Mouse (Mus musculus): ENCODE results near the gene Srebf1. TPM values are rescaled to one million over a fixed set of nuclear protein-coding genes. Genes with fewer than 3 reads are reported as not detected.

Gene Srebf1
- polyA plus RNA-seq, 1 experiment from 2014 or later, result 81.5 TPM

DNA sequence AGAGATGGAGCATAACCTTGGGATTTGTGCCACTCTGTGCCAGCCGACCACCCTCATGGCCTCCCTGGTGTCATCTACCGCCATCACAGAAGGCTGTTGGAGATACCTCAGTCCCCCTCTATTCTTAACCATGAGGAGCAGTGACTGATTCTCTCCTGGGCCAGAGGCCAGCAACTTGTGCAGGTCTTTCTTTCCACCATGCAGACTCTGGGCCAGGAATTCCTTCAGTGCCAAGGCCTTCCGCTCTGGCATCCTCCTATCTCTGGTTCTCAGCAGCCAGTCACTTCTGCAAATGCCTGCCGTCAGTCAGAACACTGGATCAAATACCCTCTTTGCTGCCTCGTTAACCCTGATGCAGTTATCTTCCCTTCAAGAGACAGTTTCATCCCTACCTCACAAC lies 31.9 kb upstream of the Srebf1 start:
- no peak for ATAC-seq (ENCODE audit: insufficient read depth, low FRiP score, low read depth)
- Histone ChIP-seq H3K27me3 (replicated peaks) (no peaks in the 10 kb centered on the region), H3K9me3 (no peaks in the 10 kb centered on the region), H3K27ac (no peak overlapping the region), H3K36me3 (no peaks in the 10 kb centered on the region), H3K9ac (no peak overlapping the region), H3K4me1 (no peaks in the 10 kb centered on the region; the same call in 1 of the 2 replicates), H3K4me3 (replicated peaks) (no peak overlapping the region), H3K4me2 (no peak overlapping the region)
- WGBS, result 83% methylated on average over 5 of the region's 5 CpGs

DNA sequence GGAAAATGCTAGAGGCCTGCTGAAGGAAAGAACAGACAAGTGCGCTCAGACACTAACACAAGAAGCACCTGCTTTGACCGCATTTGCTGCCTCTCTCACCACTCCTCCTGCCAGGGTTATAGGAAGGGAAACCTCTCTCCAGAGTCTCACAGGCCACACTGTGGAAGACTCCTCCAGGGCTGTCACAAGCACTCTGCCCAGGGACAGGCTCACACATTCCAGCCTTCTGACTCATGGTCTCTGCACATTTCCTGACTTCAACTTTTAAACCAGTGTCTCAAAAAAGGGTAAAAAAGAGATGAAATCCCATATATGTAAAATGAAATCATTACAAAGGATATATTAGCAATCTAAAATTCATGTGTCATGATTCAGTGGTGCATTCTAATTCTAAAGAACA lies 31.2 kb upstream of the Srebf1 start:
- Histone ChIP-seq H3K9me3 (no peaks in the 10 kb centered on the region), H3K4me2 (no peak overlapping the region), H3K27ac (no peak overlapping the region), H3K4me1 (no peaks in the 10 kb centered on the region; the same call in 1 of the 2 replicates), H3K4me3 (replicated peaks) (no peak overlapping the region), H3K27me3 (replicated peaks) (no peaks in the 10 kb centered on the region), H3K9ac (no peak overlapping the region), H3K36me3 (no peaks in the 10 kb centered on the region)
- WGBS, result 90% methylated on average over 2 of the region's 2 CpGs
- no peak for ATAC-seq (ENCODE audit: insufficient read depth, low FRiP score, low read depth)

DNA sequence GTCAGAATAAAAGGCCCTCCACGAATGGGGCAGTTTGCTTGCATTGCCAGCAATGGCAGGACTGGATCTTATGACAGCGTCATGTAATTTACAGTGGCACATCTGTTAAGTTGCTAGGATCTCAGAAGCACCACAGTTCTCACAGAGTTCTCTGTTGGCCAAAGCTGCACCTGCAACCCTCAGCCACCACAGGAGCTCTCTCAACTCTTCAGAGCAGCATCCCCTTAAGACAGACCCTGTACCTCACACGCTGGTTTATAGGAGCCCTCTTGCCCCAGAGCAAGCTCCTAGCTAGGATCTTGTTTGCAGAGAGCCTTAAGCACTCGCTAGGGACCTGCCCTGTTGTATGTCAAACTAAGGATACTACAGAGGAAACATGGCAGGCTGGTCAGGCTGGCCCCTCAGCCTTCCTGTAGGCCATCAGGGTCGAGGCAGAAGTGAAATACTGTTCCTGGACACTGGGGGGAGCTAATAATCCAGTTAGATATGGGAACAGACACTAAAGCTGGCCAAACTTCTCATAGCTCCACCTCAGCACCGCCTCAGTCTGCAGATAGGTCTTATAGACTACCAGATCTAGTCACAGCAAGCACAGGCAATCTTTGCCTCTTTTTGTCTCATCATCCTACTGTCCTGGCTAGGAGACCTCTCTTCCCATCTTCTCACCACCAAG lies 28.7 kb upstream of the Srebf1 start:
- Histone ChIP-seq H3K9me3 (no peaks in the 10 kb centered on the region), H3K27ac (no peak overlapping the region), H3K4me3 (replicated peaks) (no peak overlapping the region), H3K4me1 (no peaks in the 10 kb centered on the region; the same call in 1 of the 2 replicates), H3K4me2 (no peak overlapping the region), H3K36me3 (no peaks in the 10 kb centered on the region), H3K9ac (no peak overlapping the region), H3K27me3 (replicated peaks) (no peaks in the 10 kb centered on the region)
- no peak for ATAC-seq (ENCODE audit: insufficient read depth, low FRiP score, low read depth)
- WGBS, result 51% methylated on average over 6 of the region's 6 CpGs

DNA sequence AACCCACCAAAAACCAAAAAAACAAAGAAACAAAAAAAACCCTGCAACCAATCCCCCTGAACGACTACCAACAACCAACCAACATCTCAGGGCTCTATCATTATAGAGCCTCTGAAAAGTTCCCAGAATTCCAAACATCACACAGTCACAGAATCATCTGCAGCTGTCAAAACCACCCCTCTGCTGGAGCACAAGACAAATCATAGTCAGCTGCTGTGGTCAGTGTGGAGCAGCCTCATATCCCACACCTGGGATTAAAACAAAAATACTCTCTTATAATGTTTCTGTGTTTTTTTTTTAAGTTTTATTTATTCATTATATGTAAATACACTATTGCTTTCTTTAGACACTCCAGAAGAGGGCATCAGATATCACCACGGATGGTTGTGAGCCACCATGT lies 27.5 kb upstream of the Srebf1 start:
- WGBS, result 80% methylated on average over 2 of the region's 2 CpGs
- H3K9me3 ChIP-seq, result no peaks in the 10 kb centered on the region
- H3K27me3 ChIP-seq (replicated peaks), result no peaks in the 10 kb centered on the region
- ATAC-seq (ENCODE audit: insufficient read depth, low FRiP score, low read depth), result no peak
- no peaks in the 10 kb centered on the region for H3K36me3 ChIP-seq
- H3K4me2 ChIP-seq, result no peak overlapping the region
- no peak overlapping the region for H3K9ac ChIP-seq
- no peak overlapping the region for H3K27ac ChIP-seq
- H3K4me3 ChIP-seq (replicated peaks), result no peak overlapping the region
- H3K4me1 ChIP-seq, result no peaks in the 10 kb centered on the region; the same call in 1 of the 2 replicates

DNA sequence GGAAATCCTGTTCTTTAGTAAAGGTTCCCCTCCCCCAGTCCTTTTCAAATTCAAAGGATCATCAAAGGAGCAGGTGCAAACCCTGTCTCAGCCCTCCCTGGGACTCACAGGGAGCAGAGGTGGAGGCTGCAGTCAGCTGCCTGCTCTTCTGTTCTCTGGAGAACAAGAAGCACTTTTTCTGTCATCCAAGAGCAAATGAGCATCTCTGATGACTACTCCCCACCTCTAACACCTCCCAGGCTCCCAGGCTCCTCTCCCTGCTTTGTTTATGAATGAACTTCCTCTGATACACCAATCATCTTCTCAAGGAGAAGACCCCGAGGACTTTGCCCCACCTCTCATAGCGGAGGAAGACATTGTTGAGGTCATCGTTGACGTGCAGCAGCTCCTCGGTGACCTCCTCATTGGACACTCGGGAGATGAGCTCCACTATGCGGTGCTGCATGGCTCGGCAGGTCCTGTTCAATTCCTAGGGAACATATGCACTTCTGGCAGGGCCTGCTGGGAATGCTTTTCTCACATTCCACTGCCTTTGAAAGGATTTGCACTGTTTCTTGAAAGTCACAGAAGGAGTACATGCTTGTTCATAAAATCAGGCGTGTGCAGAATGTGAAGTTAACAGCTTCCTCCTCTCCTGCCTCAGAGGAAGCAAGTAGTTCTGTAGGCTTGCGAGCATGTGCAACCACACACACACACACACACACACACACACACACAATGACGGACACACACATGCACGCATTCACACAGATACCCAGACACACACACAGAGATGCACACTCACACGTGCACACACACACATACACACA lies 26.4 kb upstream of the Srebf1 start:
- 37% methylated on average over 13 of the region's 13 CpGs for WGBS
- H3K4me2 ChIP-seq, result no peak overlapping the region
- H3K4me3 ChIP-seq (replicated peaks), result no peak overlapping the region
- H3K4me1 ChIP-seq, result no peaks in the 10 kb centered on the region; the same call in 1 of the 2 replicates
- H3K9me3 ChIP-seq, result no peaks in the 10 kb centered on the region
- H3K9ac ChIP-seq, result no peak overlapping the region
- 0 out of 2 replicates have a peak overlapping the region, but pooled peaks have one; percentile 26 for H3K27ac ChIP-seq
- no peaks in the 10 kb centered on the region for H3K36me3 ChIP-seq
- no peak for ATAC-seq (ENCODE audit: insufficient read depth, low FRiP score, low read depth)
- H3K27me3 ChIP-seq (replicated peaks), result no peaks in the 10 kb centered on the region

DNA sequence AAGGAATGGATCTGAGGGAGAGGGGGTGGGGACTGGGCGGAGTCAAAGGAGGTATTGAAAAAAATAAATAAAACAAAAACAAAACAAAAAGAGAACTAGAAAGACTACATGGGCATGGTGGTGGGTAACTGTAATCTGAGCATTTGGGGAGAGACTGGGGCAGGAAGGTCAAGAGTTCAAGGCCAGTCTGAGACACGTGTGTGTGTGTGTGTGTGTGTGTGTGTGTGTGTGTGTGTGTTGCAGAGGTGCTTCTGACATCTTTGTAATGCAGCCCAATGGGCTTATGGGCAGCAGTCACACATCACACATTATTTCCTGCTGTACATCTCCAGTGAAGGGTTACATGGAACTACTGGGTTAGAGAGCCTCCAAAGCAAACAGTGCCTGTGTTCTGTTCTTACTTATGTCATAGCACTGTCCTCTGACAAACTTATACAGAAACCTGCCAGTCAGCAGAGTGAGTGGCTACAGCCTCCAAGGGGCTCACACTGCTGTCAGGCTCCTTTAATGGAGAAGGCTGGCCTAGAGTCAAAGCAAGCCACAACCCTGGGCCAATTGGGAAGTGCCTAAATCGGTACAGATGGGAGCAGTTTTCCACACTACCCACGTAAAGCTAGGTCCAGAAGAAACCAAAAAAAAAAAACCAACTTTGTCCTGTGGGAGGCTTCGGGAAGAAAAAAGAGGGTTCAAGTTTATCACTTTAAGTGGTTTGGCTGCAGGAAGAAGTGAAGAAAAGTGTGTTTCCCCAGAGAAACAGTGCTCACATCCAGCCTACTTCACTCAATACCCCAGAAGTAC lies 25.6 kb upstream of the Srebf1 start:
- ATAC-seq (ENCODE audit: insufficient read depth, low FRiP score, low read depth), result no peak
- H3K4me2 ChIP-seq, result no peak overlapping the region
- H3K4me1 ChIP-seq, result no peaks in the 10 kb centered on the region
- H3K4me3 ChIP-seq (replicated peaks), result no peak overlapping the region
- peak overlapping the region; percentile 26; the same call in 1 of the 2 replicates for H3K27ac ChIP-seq
- H3K9me3 ChIP-seq, result no peaks in the 10 kb centered on the region
- 51% methylated on average over 5 of the region's 5 CpGs for WGBS
- H3K27me3 ChIP-seq (replicated peaks), result no peaks in the 10 kb centered on the region
- no peaks in the 10 kb centered on the region for H3K36me3 ChIP-seq
- no peak overlapping the region for H3K9ac ChIP-seq

GRCm38 (mm10) chr11:60246077-60246476 lies 23.7 kb upstream of the Srebf1 start:
- ATAC-seq (ENCODE audit: insufficient read depth, low FRiP score, low read depth), result no peak
- Histone ChIP-seq H3K9ac (no peak overlapping the region), H3K27me3 (replicated peaks) (no peaks in the 10 kb centered on the region), H3K4me3 (replicated peaks) (no peak overlapping the region), H3K4me1 (no peaks in the 10 kb centered on the region), H3K36me3 (0 out of 2 replicates have a peak, but pooled peaks cover 4% of the 10 kb centered on the region), H3K9me3 (no peaks in the 10 kb centered on the region), H3K4me2 (no peak overlapping the region), H3K27ac (no peak overlapping the region)

DNA sequence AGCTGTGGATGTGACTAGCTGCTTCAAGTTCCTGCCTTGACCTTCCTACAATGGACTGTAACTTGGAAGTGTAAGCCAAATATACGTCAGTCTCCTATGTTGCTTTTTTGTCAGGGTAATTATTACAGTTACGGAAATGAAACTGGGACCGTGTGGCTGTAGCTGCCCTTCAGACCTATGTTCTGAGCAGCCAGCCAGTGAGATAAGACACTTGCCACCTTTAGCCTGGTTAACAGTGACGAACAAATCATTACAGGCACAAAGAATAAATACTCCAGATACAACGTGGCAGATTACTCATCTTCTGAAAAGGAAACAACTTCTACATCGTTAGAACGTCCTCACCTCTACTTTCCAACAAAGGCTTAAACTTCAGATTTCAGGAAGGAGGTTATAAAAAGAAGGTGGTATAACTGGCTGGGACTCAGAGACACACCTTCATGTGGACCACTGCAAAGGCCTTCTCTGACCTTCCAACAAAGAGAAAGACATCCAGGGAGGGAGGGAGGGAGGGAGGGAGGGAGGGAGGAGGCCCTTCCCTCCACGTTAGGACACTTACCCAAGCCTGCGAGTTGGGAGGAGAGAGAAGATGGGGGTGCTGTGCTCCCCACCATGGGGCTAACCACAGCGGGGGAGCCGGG lies 22.2 kb upstream of the Srebf1 start:
- ATAC-seq (ENCODE audit: insufficient read depth, low FRiP score, low read depth), result no peak
- H3K4me2 ChIP-seq, result no peak overlapping the region
- H3K4me1 ChIP-seq, result no peaks in the 10 kb centered on the region
- H3K9me3 ChIP-seq, result no peaks in the 10 kb centered on the region
- H3K9ac ChIP-seq, result no peak overlapping the region
- H3K4me3 ChIP-seq (replicated peaks), result no peak overlapping the region
- no peaks in the 10 kb centered on the region for H3K27me3 ChIP-seq (replicated peaks)
- no peak overlapping the region for H3K27ac ChIP-seq
- H3K36me3 ChIP-seq, result 0 out of 2 replicates have a peak, but pooled peaks cover 7% of the 10 kb centered on the region
- WGBS, result 66% methylated on average over 11 of the region's 11 CpGs

GRCm38 (mm10) chr11:60240509-60240908 lies 18.1 kb upstream of the Srebf1 start:
- Histone ChIP-seq H3K9me3 (no peaks in the 10 kb centered on the region), H3K27me3 (replicated peaks) (no peaks in the 10 kb centered on the region), H3K4me2 (no peak overlapping the region), H3K27ac (no peak overlapping the region), H3K4me3 (replicated peaks) (no peak overlapping the region), H3K4me1 (no peaks in the 10 kb centered on the region), H3K36me3 (0 out of 2 replicates have a peak, but pooled peaks cover 12% of the 10 kb centered on the region), H3K9ac (no peak overlapping the region)
- ATAC-seq (ENCODE audit: insufficient read depth, low FRiP score, low read depth), result no peak
- WGBS, result 79% methylated on average over 4 of the region's 4 CpGs

- H3K9me3 ChIP-seq, result no peaks in the 10 kb centered on the region
- H3K4me2 ChIP-seq, result no peak overlapping the region
- no peak overlapping the region for H3K9ac ChIP-seq
- peaks cover 6% of the 10 kb centered on the region; the same call in 1 of the 2 replicates for H3K4me1 ChIP-seq
- ATAC-seq (ENCODE audit: insufficient read depth, low FRiP score, low read depth), result no peak
- H3K27me3 ChIP-seq (replicated peaks), result no peaks in the 10 kb centered on the region
- H3K4me3 ChIP-seq (replicated peaks), result no peak overlapping the region
- H3K27ac ChIP-seq, result no peak overlapping the region
- H3K36me3 ChIP-seq, result 0 out of 2 replicates have a peak, but pooled peaks cover 8% of the 10 kb centered on the region
- WGBS, result 74% methylated on average over 5 of the region's 5 CpGs
Observed at GRCm38 (mm10) chr11:60235351-60235750, 13.0 kb upstream of the Srebf1 start.

DNA sequence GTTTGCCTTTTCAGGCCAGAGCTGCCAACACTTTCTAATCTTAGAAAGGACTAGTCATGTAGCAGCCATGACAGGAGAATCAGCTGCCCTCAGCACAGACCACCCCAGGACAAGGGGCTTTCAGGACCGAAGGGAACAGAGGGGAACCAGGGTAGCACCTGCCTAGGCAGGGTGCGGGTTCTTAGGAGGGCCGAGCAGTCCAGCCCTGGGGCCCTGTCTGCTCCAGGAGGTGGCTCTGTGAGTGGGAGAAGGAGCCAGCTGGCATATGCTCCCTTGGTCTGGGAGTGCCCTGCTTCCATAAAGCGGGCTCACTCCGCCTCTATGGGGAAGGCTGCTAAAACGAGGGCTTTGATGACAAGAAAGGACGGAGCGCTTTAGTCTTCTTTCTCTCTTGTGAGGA lies 10.9 kb upstream of the Srebf1 start:
- 72% methylated on average over 8 of the region's 8 CpGs for WGBS
- Histone ChIP-seq H3K27ac (no peak overlapping the region), H3K9me3 (no peaks in the 10 kb centered on the region), H3K4me2 (no peak overlapping the region), H3K4me1 (peaks cover 9% of the 10 kb centered on the region; the same call in 1 of the 2 replicates), H3K9ac (no peak overlapping the region), H3K27me3 (replicated peaks) (no peaks in the 10 kb centered on the region), H3K4me3 (replicated peaks) (no peak overlapping the region), H3K36me3 (peaks cover 5% of the 10 kb centered on the region; the same call in 1 of the 2 replicates)
- no peak for ATAC-seq (ENCODE audit: insufficient read depth, low FRiP score, low read depth)

Measured in stomach, embryonic 15.5 days (tissue).